Comparison of ENCODE assay signal across 33 mouse cellular contexts in genomic region chr15:61127130-61127529, GRCm38 (mm10).
A peak's percentile ranks its signal among the peaks of the same experiment; 100 is the strongest.
DNase-seq lines count a peak whose midpoint lies in the region; ATAC-seq and TF ChIP-seq lines count a peak whose summit lies in the region.
"Had no signal": no experiment of that assay in that cellular context is flagged by ENCODE, and none has a peak within 500 bp of the region (broad histone marks: within the 10 kb centered on the region; RNA-seq: fewer than 3 reads in every experiment).

No protein-coding gene starts in this region.

- no peak overlapping the region for H3K9ac ChIP-seq in stomach, embryonic 16.5 days (ENCODE audit: low read length)
- no peak overlapping the region for H3K9ac ChIP-seq in midbrain, embryonic 14.5 days (replicated peaks; ENCODE audit: low read length)
- H3K9ac ChIP-seq: embryonic facial prominence, embryonic 12.5 days; heart, embryonic 15.5 days; hindbrain, embryonic 13.5 days; limb, embryonic 13.5 days; liver, embryonic 12.5 days; liver, postnatal 0 days; neural tube, embryonic 13.5 days had no signal

- H3K4me3 ChIP-seq in stomach, embryonic 16.5 days (replicated peaks; ENCODE audit: low read length) = no peak overlapping the region
- H3K4me3 ChIP-seq in midbrain, embryonic 14.5 days (replicated peaks; ENCODE audit: low read depth, low read length) = no peak overlapping the region
- H3K4me3 ChIP-seq: embryonic facial prominence, embryonic 12.5 days; erythroblast, embryonic 14.5 days; heart, embryonic 10.5 days; heart, embryonic 15.5 days; hindbrain, embryonic 13.5 days; left cerebral cortex, adult 2 months; limb, embryonic 13.5 days; liver, embryonic 12.5 days; midbrain, embryonic 10.5 days; neural tube, embryonic 13.5 days had no signal

- H3K4me1 ChIP-seq in stomach, embryonic 16.5 days (ENCODE audit: control insufficient read depth, insufficient read depth, low read length) = 0 out of 2 replicates have a peak, but pooled peaks cover 5% of the 10 kb centered on the region
- no peaks in the 10 kb centered on the region for H3K4me1 ChIP-seq in midbrain, embryonic 14.5 days (ENCODE audit: control insufficient read depth, insufficient read depth, low read length)
- H3K4me1 ChIP-seq: embryonic facial prominence, embryonic 12.5 days; heart, embryonic 10.5 days; heart, embryonic 15.5 days; hindbrain, embryonic 13.5 days; liver, embryonic 12.5 days; midbrain, embryonic 10.5 days; neural tube, embryonic 13.5 days had no signal

- H3K36me3 ChIP-seq in stomach, embryonic 16.5 days (ENCODE audit: control insufficient read depth, insufficient read depth, low read length) = no peaks in the 10 kb centered on the region
- no peaks in the 10 kb centered on the region for H3K36me3 ChIP-seq in midbrain, embryonic 14.5 days (ENCODE audit: control insufficient read depth, insufficient read depth, low read length)
- H3K36me3 ChIP-seq: embryonic facial prominence, embryonic 12.5 days; heart, embryonic 10.5 days; heart, embryonic 15.5 days; hindbrain, embryonic 13.5 days; limb, embryonic 13.5 days; liver, embryonic 12.5 days; midbrain, embryonic 10.5 days; neural tube, embryonic 13.5 days had no signal

- H3K27ac ChIP-seq in stomach, embryonic 16.5 days (ENCODE audit: low read length) = peak overlapping the region; percentile 16; the same call in 1 of the 2 replicates
- H3K27ac ChIP-seq in midbrain, embryonic 14.5 days (replicated peaks; ENCODE audit: low read depth, low read length) = no peak overlapping the region
- H3K27ac ChIP-seq: embryonic facial prominence, embryonic 12.5 days; heart, embryonic 10.5 days; heart, embryonic 15.5 days; hindbrain, embryonic 13.5 days; left cerebral cortex, adult 2 months; limb, embryonic 13.5 days; liver, embryonic 12.5 days; midbrain, embryonic 10.5 days; neural tube, embryonic 13.5 days had no signal

- peak; percentile 54 for ATAC-seq in Patski
- ATAC-seq in stomach, embryonic 16.5 days (ENCODE audit: insufficient read depth, low FRiP score) = no peak
- ATAC-seq in midbrain, embryonic 14.5 days (ENCODE audit: low FRiP score, low TSS enrichment) = no peak
- ATAC-seq: forebrain, embryonic 16.5 days; intestine, postnatal 0 days; liver, embryonic 12.5 days; liver, postnatal 0 days; midbrain, embryonic 16.5 days had no signal

- no peak overlapping the region for H3K4me2 ChIP-seq in stomach, embryonic 16.5 days (ENCODE audit: low read depth, low read length)
- H3K4me2 ChIP-seq in midbrain, embryonic 14.5 days (ENCODE audit: low read length) = no peak overlapping the region
- H3K4me2 ChIP-seq: embryonic facial prominence, embryonic 12.5 days; heart, embryonic 15.5 days; hindbrain, embryonic 13.5 days; limb, embryonic 13.5 days; liver, embryonic 12.5 days; neural tube, embryonic 13.5 days had no signal

- intact Hi-C loops in heart, postnatal 10 days (cut with DNase I) = no loop called here

- no peaks in the 10 kb centered on the region for H3K27me3 ChIP-seq in Patski
- no peaks in the 10 kb centered on the region for H3K27me3 ChIP-seq in stomach, embryonic 16.5 days (ENCODE audit: control insufficient read depth, insufficient read depth, low read length)
- H3K27me3 ChIP-seq in midbrain, embryonic 14.5 days (ENCODE audit: control insufficient read depth, insufficient read depth, low read length) = no peaks in the 10 kb centered on the region
- H3K27me3 ChIP-seq: CH12.LX; embryonic facial prominence, embryonic 12.5 days; heart, embryonic 15.5 days; hindbrain, embryonic 13.5 days; limb, embryonic 13.5 days; liver, embryonic 12.5 days; neural tube, embryonic 13.5 days had no signal

- in situ Hi-C loops in Patski (cut with MboI; ENCODE audit: low pct_unique_long_range_greater_than_20kb) = no loop called here

- CTCF ChIA-PET in Patski (lab: Charles Lee) = interaction anchor here (0.8 to 1.8 kb wide), 2 partner anchors 10 kb away, joined by 3 to 5 read pairs; no protein-coding TSS in a partner anchor

- peak; percentile 13 for DNase-seq in heart, adult 8-10 months (ENCODE audit: low spot score)
- DNase-seq in heart, postnatal 10 days = no peak
- peak; percentile 13 for DNase-seq in lung, postnatal 36 days
- DNase-seq in lung, postnatal 14 days = no peak
- no peak for DNase-seq in Patski (ENCODE audit: low read depth, low spot score)
- no peak for DNase-seq in midbrain, embryonic 14.5 days
- DNase-seq in kidney, postnatal 14 days = no peak
- DNase-seq: adrenal gland, postnatal 14 days; cerebellum, adult 11 months; cerebellum, adult 9-10 months; cerebellum, postnatal 36 days; gastrocnemius, postnatal 10 days; heart, postnatal 36 days; kidney, adult 9 months; kidney, postnatal 10 days; liver, postnatal 0 days; thymus, adult 18-20 months; thymus, postnatal 25 days had no signal

- POLR2A ChIA-PET in Patski (lab: Charles Lee) = no interaction called here

- H3K9me3 ChIP-seq in stomach, embryonic 16.5 days (replicated peaks; ENCODE audit: control insufficient read depth, low read length) = no peaks in the 10 kb centered on the region
- H3K9me3 ChIP-seq in midbrain, embryonic 14.5 days (ENCODE audit: control insufficient read depth, low read length) = no peaks in the 10 kb centered on the region
- H3K9me3 ChIP-seq: embryonic facial prominence, embryonic 12.5 days; heart, embryonic 10.5 days; heart, embryonic 15.5 days; hindbrain, embryonic 13.5 days; limb, embryonic 13.5 days; liver, embryonic 12.5 days; midbrain, embryonic 10.5 days; neural tube, embryonic 13.5 days had no signal

- TF ChIP-seq CTCF in Patski (IDR thresholded peaks at IDR 0.05) = no peak

Comparison
In these comparisons a context has a peak if more than half of its experiments do, and no peak if none do; other contexts are left out.
1. DNase-seq: peak in heart, adult 8-10 months (single experiment) and lung, postnatal 36 days (single experiment); none in heart, postnatal 10 days (0 of 2), lung, postnatal 14 days (single experiment), Patski (single experiment), midbrain, embryonic 14.5 days (single experiment) and kidney, postnatal 14 days (single experiment).